Mouse (Mus musculus) heart, adult 2 months (tissue): ENCODE measurements at regions not wholly inside any gene's neighbourhood (a gene's known extent, or its start where the extent isn't known, plus 50 kb on each side); places are given as distances from the start of the nearest gene placed in this dataset.

ENCODE experiments used
- DNase-seq, 2 experiments: peaks; one replicate each; pipeline ENCODE4 v3.0.0; 2021
- H3K27ac ChIP-seq: fragments of 200-600 bp; 2 replicates; pipeline ENCODE4 v1.8.1; 2022
- H3K27me3 ChIP-seq: fragments of 200-500 bp; 2 replicates; pipeline ENCODE4 v1.6.1; 2012; ENCODE audit warnings: mild to moderate bottlenecking, low read length, inconsistent platforms, mixed read lengths; ENCODE audit not compliant: control insufficient read depth, insufficient read depth
- H3K36me3 ChIP-seq: fragments of 200-500 bp; 2 replicates; pipeline ENCODE4 v1.6.1; 2012; ENCODE audit warnings: low read length, inconsistent platforms; ENCODE audit not compliant: control insufficient read depth, insufficient read depth
- H3K4me1 ChIP-seq: fragments of 200-500 bp; 2 replicates; pipeline ENCODE4 v1.6.1; 2011; ENCODE audit warnings: low read length; ENCODE audit not compliant: control insufficient read depth, insufficient read depth
- H3K4me3 ChIP-seq: fragments of 200-600 bp; 2 replicates; pipeline ENCODE4 v1.8.1; 2022
- H3K79me2 ChIP-seq: fragments of 200-500 bp; replicated peaks from 2 replicates; pipeline ENCODE4 v1.6.1; 2012; ENCODE audit warnings: mild to moderate bottlenecking, inconsistent platforms, low read length, moderate library complexity, mixed read lengths; ENCODE audit not compliant: control insufficient read depth, insufficient read depth
- H3K9ac ChIP-seq: fragments of 200-500 bp; 2 replicates; pipeline ENCODE4 v1.6.1; 2012; ENCODE audit warnings: low read depth, mild to moderate bottlenecking, control low read depth, inconsistent platforms, low read length, mixed read lengths
- CTCF ChIP-seq: fragments of 200-600 bp; IDR thresholded peaks from 2 replicates; pipeline ENCODE4 v1.8.1; 2022; ENCODE audit warnings: antibody characterized with exemption, mild to moderate bottlenecking, moderate library complexity
- EP300 ChIP-seq: fragments of 200-500 bp; IDR thresholded peaks from 2 replicates; pipeline ENCODE4 v1.6.1; 2011; ENCODE audit warnings: low read depth, low read length, control low read depth; ENCODE audit not compliant: insufficient read depth
- POLR2A ChIP-seq: fragments of 200-500 bp; IDR thresholded peaks from 2 replicates; pipeline ENCODE4 v1.6.1; 2011; ENCODE audit warnings: mild to moderate bottlenecking, low read depth, low read length, control low read depth; ENCODE audit not compliant: insufficient read depth
- WGBS: fragments of 180-500 bp; shearing (Covaris S2); methylation state at CpG from one replicate; pipeline ENCODE4 v1.1.7; 2018; 5-methylcytosine and 5-hydroxymethylcytosine counted together
- intact Hi-C: fragments of 180-260 bp; cut with DNase I; formaldehyde crosslinking; loops from one replicate; pipeline ENCODE4 v1.15.1; 2025

- intact Hi-C loops, result no loop called here
- H3K4me1 ChIP-seq, result no peaks in the 10 kb centered on the region
- DNase-seq, result no peak
These were observed 57.4 kb upstream of the Aff3 start for GRCm38 (mm10) chr1:38722155-38722554.

GRCm38 (mm10) chr1:38720287-38720686 lies 55.5 kb upstream of the Aff3 start:
- DNase-seq, result no peak
- intact Hi-C loops, result no loop called here
- H3K9ac ChIP-seq, result no peak overlapping the region
- 43% methylated on average over 9 of the region's 9 CpGs for WGBS
- no peak overlapping the region for H3K4me3 ChIP-seq
- no peaks in the 10 kb centered on the region for H3K79me2 ChIP-seq
- H3K4me1 ChIP-seq, result no peaks in the 10 kb centered on the region
- H3K27me3 ChIP-seq, result no peaks in the 10 kb centered on the region
- no peak for TF ChIP-seq EP300
- TF ChIP-seq CTCF, result peak; percentile 23
- H3K36me3 ChIP-seq, result no peaks in the 10 kb centered on the region
- H3K27ac ChIP-seq, result no peak overlapping the region

More at GRCm38 (mm10) chr1:38722155-38722554, 57.4 kb upstream of the Aff3 start:
- Histone ChIP-seq H3K4me3 (no peak overlapping the region), H3K27me3 (no peaks in the 10 kb centered on the region), H3K9ac (no peak overlapping the region), H3K36me3 (no peaks in the 10 kb centered on the region), H3K27ac (no peak overlapping the region), H3K79me2 (no peaks in the 10 kb centered on the region)
- TF ChIP-seq EP300 (no peak), POLR2A (no peak), CTCF (no peak)
- WGBS, result 88% methylated on average over 10 of the region's 10 CpGs

- no peak for DNase-seq
- Histone ChIP-seq H3K9ac (no peak overlapping the region), H3K4me1 (no peaks in the 10 kb centered on the region), H3K4me3 (no peak overlapping the region), H3K36me3 (no peaks in the 10 kb centered on the region), H3K27me3 (no peaks in the 10 kb centered on the region), H3K27ac (no peak overlapping the region), H3K79me2 (no peaks in the 10 kb centered on the region)
- WGBS, result 71% methylated on average over 4 of the region's 4 CpGs
- TF ChIP-seq EP300 (no peak), CTCF (no peak), POLR2A (no peak)
- intact Hi-C loops, result no loop called here
These were observed 50.9 kb upstream of the Aff3 start for GRCm38 (mm10) chr1:38715621-38716020.
